Mouse (Mus musculus): ENCODE measurements at regions not wholly inside any gene's neighbourhood (a gene's known extent, or its start where the extent isn't known, plus 50 kb on each side); places are given as distances from the start of the nearest gene placed in this dataset.

DNA sequence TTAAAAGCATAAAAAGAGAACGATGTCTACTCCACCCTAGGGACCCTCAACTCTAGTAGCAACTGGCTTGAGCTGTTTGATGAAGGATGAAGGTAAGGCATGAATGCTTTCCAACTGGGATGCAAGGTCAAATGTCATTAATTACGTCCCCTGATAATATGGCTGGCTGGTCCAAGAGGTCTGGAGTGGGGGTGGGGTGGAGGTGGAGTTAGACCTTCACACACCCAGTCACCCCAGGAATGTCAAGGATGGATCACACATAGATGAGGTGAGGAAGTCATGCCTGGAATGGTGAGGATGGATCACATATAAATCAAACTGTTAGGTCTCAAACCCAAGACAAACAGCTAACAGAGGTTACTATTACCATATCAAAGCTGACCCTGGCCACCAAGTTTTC, 177.2 kb upstream of the Jmjd1c start:
- Histone ChIP-seq H3K4me2 (no peak overlapping the region), H3K9me3 (replicated peaks) (no peaks in the 10 kb centered on the region), H3K4me1 (peaks cover 33% of the 10 kb centered on the region), H3K27me3 (replicated peaks) (peaks cover 24% of the 10 kb centered on the region), H3K27ac (no peak overlapping the region), H3K4me3 (no peak overlapping the region), H3K36me3 (no peaks in the 10 kb centered on the region), H3K9ac (no peak overlapping the region)
- ATAC-seq, result no peak
- 80% methylated on average over 2 of the region's 2 CpGs for WGBS (ENCODE audit: insufficient replicate concordance)

DNA sequence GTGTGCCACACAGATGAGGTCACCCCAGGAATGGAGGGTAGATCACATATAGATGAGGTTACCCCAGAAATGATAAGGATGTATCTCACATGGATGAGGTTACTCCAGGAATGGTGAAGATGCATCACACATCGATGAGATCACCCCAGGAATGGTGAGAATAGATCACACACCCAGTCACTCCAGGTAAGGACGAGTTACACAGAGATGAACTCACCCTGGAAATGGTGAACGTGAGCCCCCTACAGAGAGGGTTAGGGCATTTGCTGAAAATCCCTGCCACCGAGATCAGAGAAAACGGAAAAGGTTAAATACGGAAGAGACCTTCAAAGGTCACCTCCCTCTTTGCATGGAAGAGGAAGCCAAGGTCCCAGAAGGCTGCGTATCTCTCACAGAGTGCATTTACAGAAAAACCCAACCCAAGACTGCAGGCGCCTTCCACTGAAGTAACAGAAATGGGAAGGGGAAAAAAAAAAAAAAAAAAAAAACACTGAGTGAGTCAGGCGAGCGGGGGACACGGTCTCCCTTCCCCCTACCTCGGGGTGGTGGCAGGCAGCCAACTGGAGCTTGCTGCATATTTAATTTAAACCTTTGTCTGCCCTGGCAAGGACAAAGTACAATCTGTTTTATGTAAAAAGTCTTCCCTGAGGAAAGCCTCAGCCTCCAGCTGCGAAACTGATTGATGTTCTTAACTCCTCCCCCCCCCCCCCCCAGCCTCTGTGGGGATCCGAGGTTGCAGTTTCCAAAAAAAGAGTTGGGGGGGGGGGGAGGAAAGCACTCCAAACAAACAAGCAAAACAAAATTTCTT, 175.8 kb upstream of the Jmjd1c start:
- no peaks in the 10 kb centered on the region for H3K36me3 ChIP-seq
- H3K27ac ChIP-seq, result no peak overlapping the region
- H3K27me3 ChIP-seq (replicated peaks), result peaks cover 31% of the 10 kb centered on the region
- peak overlapping the region; percentile 51 for H3K4me2 ChIP-seq
- H3K9ac ChIP-seq, result no peak overlapping the region
- WGBS (ENCODE audit: insufficient replicate concordance), result 2% methylated on average over 14 of the region's 14 CpGs
- ATAC-seq, result no peak
- peak overlapping the region; percentile 33 for H3K4me3 ChIP-seq
- no peaks in the 10 kb centered on the region for H3K9me3 ChIP-seq (replicated peaks)
- peaks cover 25% of the 10 kb centered on the region for H3K4me1 ChIP-seq

DNA sequence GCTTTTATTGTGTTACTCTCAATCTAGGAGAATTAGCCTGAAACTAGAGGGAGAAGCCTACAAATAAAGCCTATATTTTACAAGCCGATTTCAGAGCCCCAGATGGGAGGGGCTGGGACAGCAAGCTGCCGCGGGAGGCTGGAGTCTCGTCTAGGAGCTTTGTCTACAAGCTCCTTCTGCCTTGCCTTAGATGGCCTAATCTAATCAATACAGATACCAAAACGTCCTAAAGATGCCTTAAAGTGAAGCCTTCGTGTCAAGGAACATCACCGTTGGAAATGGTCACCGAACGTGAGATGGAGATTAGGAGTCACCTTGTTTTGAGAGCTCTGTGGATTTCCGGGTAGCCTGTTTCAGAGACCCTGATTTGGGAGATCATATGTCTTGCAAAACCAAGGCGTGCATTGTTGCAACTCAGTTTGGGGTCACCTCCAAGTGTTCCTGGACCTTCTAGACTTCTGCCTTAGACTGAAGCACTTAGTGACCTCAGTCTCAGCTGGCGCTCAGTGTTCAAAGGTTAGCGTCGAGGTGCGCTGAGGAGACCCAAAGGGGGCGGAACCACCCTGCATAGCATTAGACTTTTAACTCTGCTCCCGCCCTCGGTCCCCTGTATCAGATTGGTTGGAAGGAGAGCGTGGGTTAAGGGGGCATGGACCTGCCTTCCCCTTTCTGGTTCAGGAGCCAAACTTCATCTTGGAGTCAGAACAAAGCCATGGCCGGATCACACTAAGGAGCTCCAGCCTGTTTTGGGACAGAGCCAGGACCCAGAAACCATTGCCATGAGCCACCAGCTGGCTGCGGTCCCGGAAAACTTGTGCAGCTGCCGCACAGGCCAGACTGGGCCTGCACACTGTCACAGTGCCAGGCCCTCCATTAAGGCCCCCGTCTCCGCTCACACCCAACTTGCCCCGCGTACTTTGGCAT, 174.9 kb upstream of the Jmjd1c start:
- WGBS (ENCODE audit: insufficient replicate concordance), result 25% methylated on average over 27 of the region's 27 CpGs
- Histone ChIP-seq H3K36me3 (no peaks in the 10 kb centered on the region), H3K9ac (no peak overlapping the region)

DNA sequence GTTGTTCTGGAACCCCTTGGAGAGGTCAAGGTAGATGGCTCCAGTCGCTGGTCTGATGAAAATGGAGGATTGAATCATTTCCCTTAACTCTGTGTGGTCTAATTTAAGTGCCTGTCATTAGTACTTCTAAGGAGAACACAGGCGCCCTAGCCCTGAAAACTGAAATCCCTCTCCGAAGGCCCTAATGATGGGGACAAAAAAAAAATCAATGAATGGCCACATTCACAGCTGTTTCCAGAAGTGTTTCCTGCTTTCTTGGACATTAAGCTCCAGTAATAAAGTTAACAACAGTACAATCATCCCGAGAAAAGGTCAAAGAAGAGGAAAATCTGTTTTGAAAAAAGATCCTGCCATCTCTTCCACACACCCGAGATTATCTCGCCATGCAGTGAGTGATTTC, 174.1 kb upstream of the Jmjd1c start:
- Histone ChIP-seq H3K4me2 (0 out of 2 replicates have a peak overlapping the region, but pooled peaks have one; percentile 51), H3K4me3 (no peak overlapping the region), H3K27me3 (replicated peaks) (peaks cover 31% of the 10 kb centered on the region), H3K4me1 (peaks cover 31% of the 10 kb centered on the region), H3K27ac (no peak overlapping the region), H3K9ac (no peak overlapping the region), H3K9me3 (replicated peaks) (no peaks in the 10 kb centered on the region), H3K36me3 (no peaks in the 10 kb centered on the region)
- no peak for ATAC-seq
- WGBS (ENCODE audit: insufficient replicate concordance), result 36% methylated on average over 6 of the region's 6 CpGs

More for the DNA sequence above, 174.9 kb upstream of the Jmjd1c start:
- H3K4me2 ChIP-seq, result peak overlapping the region; percentile 51
- H3K27me3 ChIP-seq (replicated peaks), result peaks cover 31% of the 10 kb centered on the region
- H3K4me3 ChIP-seq, result peak overlapping the region; percentile 33
- H3K4me1 ChIP-seq, result peaks cover 31% of the 10 kb centered on the region
- H3K9me3 ChIP-seq (replicated peaks), result no peaks in the 10 kb centered on the region
- no peak overlapping the region for H3K27ac ChIP-seq
- peak; percentile 50; the same call in 1 of the 2 replicates for ATAC-seq

DNA sequence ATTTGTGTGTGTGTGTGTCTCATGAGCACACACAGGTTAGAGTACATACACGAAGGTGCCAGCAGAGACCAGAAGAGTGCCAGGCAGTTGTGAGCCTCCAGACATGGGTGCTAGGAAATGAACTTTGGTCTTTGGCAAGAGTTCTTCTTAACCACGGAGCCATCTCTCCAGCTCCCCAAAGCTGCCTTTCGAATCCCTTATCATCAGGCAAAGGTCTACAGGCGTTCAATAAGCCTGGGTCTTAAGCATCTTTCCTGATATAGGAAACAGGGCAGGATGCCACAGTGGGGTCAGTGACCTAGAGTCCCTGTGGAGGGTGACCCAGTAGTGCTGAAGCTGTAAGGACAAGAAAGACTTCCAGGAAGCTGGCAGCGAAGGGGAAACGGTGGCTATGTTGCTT, 173.6 kb upstream of the Jmjd1c start:
- Histone ChIP-seq H3K9ac (no peak overlapping the region), H3K36me3 (no peaks in the 10 kb centered on the region), H3K4me3 (no peak overlapping the region), H3K9me3 (replicated peaks) (no peaks in the 10 kb centered on the region), H3K27me3 (replicated peaks) (peaks cover 31% of the 10 kb centered on the region), H3K4me2 (no peak overlapping the region), H3K4me1 (peaks cover 31% of the 10 kb centered on the region), H3K27ac (no peak overlapping the region)
- no peak for ATAC-seq
- WGBS (ENCODE audit: insufficient replicate concordance), result 32% methylated on average over 6 of the region's 6 CpGs

DNA sequence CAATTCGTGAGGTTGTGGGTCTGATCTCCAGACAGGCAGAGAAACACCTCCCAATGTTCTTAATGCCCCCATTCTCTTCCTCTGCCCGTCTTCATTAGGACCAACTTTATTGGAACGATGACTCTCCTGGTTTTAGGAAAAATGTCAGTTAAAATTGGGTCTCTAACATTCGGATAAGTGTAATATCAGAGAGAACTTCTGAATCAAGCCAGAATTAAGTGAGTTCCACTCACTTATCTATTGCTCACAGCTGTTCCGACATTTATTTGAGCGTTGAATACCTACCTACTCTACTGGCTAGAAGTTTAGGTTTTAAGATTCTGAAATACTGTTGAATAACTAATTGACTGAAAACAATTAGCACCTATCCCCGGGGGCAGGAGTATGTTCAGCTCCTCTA, 172.0 kb upstream of the Jmjd1c start:
- Histone ChIP-seq H3K4me2 (no peak overlapping the region), H3K4me1 (peaks cover 34% of the 10 kb centered on the region), H3K9ac (no peak overlapping the region), H3K9me3 (replicated peaks) (no peaks in the 10 kb centered on the region), H3K27me3 (replicated peaks) (peaks cover 31% of the 10 kb centered on the region), H3K27ac (no peak overlapping the region), H3K36me3 (no peaks in the 10 kb centered on the region), H3K4me3 (no peak overlapping the region)
- no peak for ATAC-seq
- WGBS (ENCODE audit: insufficient replicate concordance), result 66% methylated on average over 7 of the region's 7 CpGs

DNA sequence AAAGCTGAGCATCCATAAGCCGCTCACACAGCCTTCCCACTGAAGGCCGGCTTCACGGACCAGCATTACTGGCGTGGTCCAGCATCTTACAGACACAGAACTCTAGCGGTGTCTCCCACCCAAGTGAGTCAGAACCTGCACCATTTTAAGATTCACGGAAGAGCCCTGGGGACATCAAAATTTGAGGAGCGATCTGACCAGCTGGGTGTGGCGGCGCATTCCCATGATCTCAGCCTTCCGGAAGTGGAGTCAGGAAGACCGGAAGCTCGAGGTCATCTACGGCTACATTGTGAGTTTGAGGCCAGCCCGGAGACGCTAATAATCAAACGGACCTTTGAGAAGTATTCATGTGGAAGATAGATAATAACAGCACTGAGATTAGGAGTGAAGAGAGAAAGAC, 171.5 kb upstream of the Jmjd1c start:
- WGBS (ENCODE audit: insufficient replicate concordance), result 79% methylated on average over 16 of the region's 16 CpGs
- no peak for ATAC-seq
- peaks cover 34% of the 10 kb centered on the region for H3K4me1 ChIP-seq
- H3K9me3 ChIP-seq (replicated peaks), result no peaks in the 10 kb centered on the region
- H3K27ac ChIP-seq, result no peak overlapping the region
- H3K4me3 ChIP-seq, result no peak overlapping the region
- H3K4me2 ChIP-seq, result no peak overlapping the region
- H3K27me3 ChIP-seq (replicated peaks), result peaks cover 30% of the 10 kb centered on the region
- no peak overlapping the region for H3K9ac ChIP-seq
- no peaks in the 10 kb centered on the region for H3K36me3 ChIP-seq

DNA sequence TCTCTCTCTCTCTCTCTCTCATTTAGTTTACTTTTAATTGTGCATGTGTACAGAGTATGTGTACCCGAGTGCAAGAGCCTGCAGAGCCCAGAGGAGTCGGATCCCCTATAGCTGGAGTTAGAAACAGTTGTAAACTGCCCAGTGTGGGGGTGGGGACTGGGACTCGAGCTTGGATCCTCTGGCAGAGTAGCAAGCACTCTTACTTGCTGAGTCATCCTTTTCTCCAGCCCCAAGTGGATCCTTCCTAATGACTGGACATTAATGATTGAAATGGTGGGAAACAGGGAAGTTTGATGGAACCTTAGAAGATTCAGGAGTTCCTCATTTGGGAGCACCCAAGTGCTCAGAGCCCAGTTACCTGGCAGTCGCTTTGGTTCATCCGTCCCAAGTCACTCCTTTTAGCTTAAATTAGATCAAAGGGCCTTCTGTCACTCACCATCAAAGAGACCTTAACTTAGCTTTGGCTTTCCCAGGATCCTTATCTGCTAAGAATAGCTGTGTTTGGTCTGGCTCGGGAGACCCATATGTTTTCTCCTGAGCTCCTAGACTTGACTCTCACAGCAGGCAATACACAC, 170.3 kb upstream of the Jmjd1c start:
- no peak for ATAC-seq
- H3K36me3 ChIP-seq, result no peaks in the 10 kb centered on the region
- whole genome bisulfite sequencing (ENCODE audit: insufficient replicate concordance), result 31% methylated on average over 6 of the region's 6 CpGs
- H3K27me3 ChIP-seq (replicated peaks), result peaks cover 25% of the 10 kb centered on the region
- H3K4me1 ChIP-seq, result peaks cover 25% of the 10 kb centered on the region
- H3K27ac ChIP-seq, result no peak overlapping the region
- no peak overlapping the region for H3K4me2 ChIP-seq
- H3K9ac ChIP-seq, result no peak overlapping the region
- H3K4me3 ChIP-seq, result no peak overlapping the region
- H3K9me3 ChIP-seq (replicated peaks), result no peaks in the 10 kb centered on the region

DNA sequence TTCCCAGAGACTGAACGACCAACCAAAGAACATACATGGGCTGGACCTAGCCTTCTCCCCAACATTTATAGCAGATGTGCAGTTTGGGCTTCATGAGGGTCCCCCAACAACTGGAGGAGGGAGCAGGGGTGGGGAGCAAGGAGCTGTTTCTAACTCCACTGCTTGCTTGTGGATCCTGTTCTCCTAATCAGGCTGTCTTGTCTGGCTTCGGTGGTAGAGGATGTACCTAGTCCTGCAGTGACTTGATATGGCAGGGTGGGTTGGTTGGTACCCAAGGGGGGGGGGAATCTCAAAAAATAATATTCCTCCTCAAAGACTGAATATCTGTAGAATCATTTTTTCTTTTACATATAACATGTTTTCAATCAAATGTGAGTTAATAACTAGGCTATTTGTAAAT, 168.3 kb upstream of the Jmjd1c start:
- H3K4me3 ChIP-seq, result no peak overlapping the region
- no peak overlapping the region for H3K9ac ChIP-seq
- H3K36me3 ChIP-seq, result no peaks in the 10 kb centered on the region
- peaks cover 9% of the 10 kb centered on the region; the same call in 1 of the 2 replicates for H3K4me1 ChIP-seq
- H3K27ac ChIP-seq, result no peak overlapping the region
- 35% methylated on average over 2 of the region's 2 CpGs for WGBS (ENCODE audit: insufficient replicate concordance)
- H3K4me2 ChIP-seq, result no peak overlapping the region
- peaks cover 14% of the 10 kb centered on the region; the same call in 1 of the 2 replicates for H3K27me3 ChIP-seq (replicated peaks)
- ATAC-seq, result no peak
- H3K9me3 ChIP-seq (replicated peaks), result no peaks in the 10 kb centered on the region

DNA sequence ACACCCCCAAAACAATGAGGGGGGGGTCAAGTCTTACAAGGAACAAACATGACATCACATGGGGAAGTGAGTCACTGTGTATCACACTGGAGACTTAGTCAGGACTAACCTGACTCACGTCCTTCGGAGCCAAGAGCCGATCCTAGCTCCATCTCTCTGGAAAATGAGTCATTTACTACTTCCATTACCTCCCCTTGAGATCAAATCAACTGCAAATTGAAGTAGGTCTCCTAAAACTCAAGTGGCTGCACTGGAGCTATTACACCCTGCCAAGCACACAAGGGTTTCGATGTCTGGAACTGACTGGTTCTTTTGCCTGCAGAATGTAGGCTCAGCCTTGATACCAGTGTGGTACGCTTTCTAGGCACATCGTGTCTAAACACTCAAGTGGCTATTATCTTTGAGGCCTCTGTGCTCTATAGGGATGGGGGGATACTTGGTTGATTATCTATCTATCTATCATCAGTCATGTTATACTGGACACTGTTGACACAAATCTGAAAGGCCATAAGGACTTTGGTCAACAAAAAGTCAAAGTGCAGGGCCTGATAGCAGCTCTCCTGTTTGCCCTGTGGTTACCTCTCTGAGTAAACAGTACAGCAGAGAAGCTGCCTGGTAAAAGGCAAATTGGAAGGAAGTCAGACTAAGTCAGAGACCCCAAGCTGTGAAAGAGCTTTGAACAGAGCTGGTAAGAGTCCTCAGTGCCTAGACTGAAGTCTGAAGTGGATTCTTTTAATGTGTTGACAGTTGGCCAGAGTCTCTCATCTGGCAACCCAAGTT, 167.5 kb upstream of the Jmjd1c start:
- no peaks in the 10 kb centered on the region for H3K9me3 ChIP-seq (replicated peaks)
- H3K9ac ChIP-seq, result no peak overlapping the region
- H3K36me3 ChIP-seq, result no peaks in the 10 kb centered on the region
- peak overlapping the region; percentile 43; the same call in 1 of the 2 replicates for H3K27ac ChIP-seq
- H3K4me3 ChIP-seq, result no peak overlapping the region
- peak; percentile 76 for ATAC-seq
- WGBS (ENCODE audit: insufficient replicate concordance), result 55% methylated on average over 6 of the region's 6 CpGs
- no peak overlapping the region for H3K4me2 ChIP-seq
- peaks cover 9% of the 10 kb centered on the region; the same call in 1 of the 2 replicates for H3K4me1 ChIP-seq
- H3K27me3 ChIP-seq (replicated peaks), result peaks cover 11% of the 10 kb centered on the region; the same call in 1 of the 2 replicates

DNA sequence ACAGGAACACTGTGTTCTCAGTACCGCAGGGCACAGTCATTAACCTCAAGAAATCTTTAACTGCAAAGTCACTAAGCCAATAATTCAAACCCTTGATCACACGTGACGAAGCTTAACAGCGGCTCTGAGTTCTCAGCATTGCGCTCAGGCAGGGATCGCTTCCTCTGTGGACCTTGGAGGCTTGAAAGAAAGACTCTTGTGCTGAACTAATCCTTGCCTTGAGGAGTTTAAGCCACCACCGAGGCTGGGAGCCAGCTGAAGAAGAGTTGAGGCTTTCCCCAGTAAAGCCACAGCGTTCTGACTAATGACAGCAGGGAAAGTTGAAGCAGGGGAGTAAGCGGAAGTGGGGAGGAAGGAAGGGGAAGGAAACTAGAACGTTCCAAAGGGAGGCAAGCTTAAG, 165.4 kb upstream of the Jmjd1c start:
- Histone ChIP-seq H3K4me3 (no peak overlapping the region), H3K9me3 (replicated peaks) (no peaks in the 10 kb centered on the region), H3K27ac (no peak overlapping the region), H3K27me3 (replicated peaks) (no peaks in the 10 kb centered on the region), H3K36me3 (no peaks in the 10 kb centered on the region), H3K4me2 (0 out of 2 replicates have a peak overlapping the region, but pooled peaks have one; percentile 10), H3K4me1 (peaks cover 7% of the 10 kb centered on the region; the same call in 1 of the 2 replicates), H3K9ac (no peak overlapping the region)
- ATAC-seq, result no peak
- 47% methylated on average over 10 of the region's 10 CpGs for WGBS (ENCODE audit: insufficient replicate concordance)

Data from liver, embryonic 12.5 days (tissue).